Mouse (Mus musculus) thymus, adult 2 months (tissue): ENCODE data around the gene Gabrb1. TPM values are rescaled to one million over a fixed set of nuclear protein-coding genes. Genes with fewer than 3 reads are reported as not detected.

Experiments used
- DNase-seq: peaks from one replicate; pipeline ENCODE4 v3.0.0; 2021
- H3K27ac ChIP-seq: fragments of 200-500 bp; 2 replicates; pipeline ENCODE4 v1.5.1; 2012; ENCODE audit warnings: low read length, control low read depth; ENCODE audit not compliant: control insufficient read depth, insufficient read depth
- H3K27me3 ChIP-seq: fragments of 200-500 bp; 2 replicates; pipeline ENCODE4 v1.6.1; 2012; ENCODE audit warnings: mild to moderate bottlenecking, low read length, moderate library complexity, mixed read lengths; ENCODE audit not compliant: control insufficient read depth, insufficient read depth
- H3K36me3 ChIP-seq: fragments of 200-500 bp; 2 replicates; pipeline ENCODE4 v1.6.1; 2012; ENCODE audit warnings: mild to moderate bottlenecking, low read length, moderate library complexity; ENCODE audit not compliant: control insufficient read depth, insufficient read depth
- H3K4me1 ChIP-seq: fragments of 200-500 bp; replicated peaks from 2 replicates; pipeline ENCODE4 v1.6.1; 2012; ENCODE audit warnings: low read length; ENCODE audit not compliant: control insufficient read depth, insufficient read depth
- H3K4me3 ChIP-seq: fragments of 200-500 bp; 2 replicates; pipeline ENCODE4 v1.5.1; 2012; ENCODE audit warnings: mild to moderate bottlenecking, low read length, control low read depth, moderate library complexity; ENCODE audit not compliant: control insufficient read depth, insufficient read depth
- CTCF ChIP-seq: fragments of 200-500 bp; IDR thresholded peaks from 2 replicates; pipeline ENCODE4 v1.5.1; 2012; ENCODE audit warnings: mild to moderate bottlenecking, control low read depth, low read length, moderate library complexity, borderline replicate concordance; ENCODE audit not compliant: control insufficient read depth, poor library complexity, insufficient read depth; ENCODE audit errors: extremely low read depth
- POLR2A ChIP-seq: fragments of 200-500 bp; IDR thresholded peaks from 2 replicates; pipeline ENCODE4 v1.6.1; 2012; ENCODE audit warnings: mild to moderate bottlenecking, low read length, control low read depth, moderate library complexity; ENCODE audit not compliant: control insufficient read depth, poor library complexity, insufficient read depth; ENCODE audit errors: extremely low read depth
- WGBS: fragments of 180-500 bp; shearing (Covaris S2); methylation state at CpG from one replicate; pipeline ENCODE4 v1.1.7; 2018; 5-methylcytosine and 5-hydroxymethylcytosine counted together
- polyA plus RNA-seq: library from polyadenylated mRNA; depleted of rRNA; stranded (reverse); fragments of >200 nt; gene quantifications from 2 replicates; pipeline ENCODE4 v1.2.3, GENCODE M21; 2012

Gabrb1 gene
- polyA plus RNA-seq, 1 experiment = not detected

DNA sequence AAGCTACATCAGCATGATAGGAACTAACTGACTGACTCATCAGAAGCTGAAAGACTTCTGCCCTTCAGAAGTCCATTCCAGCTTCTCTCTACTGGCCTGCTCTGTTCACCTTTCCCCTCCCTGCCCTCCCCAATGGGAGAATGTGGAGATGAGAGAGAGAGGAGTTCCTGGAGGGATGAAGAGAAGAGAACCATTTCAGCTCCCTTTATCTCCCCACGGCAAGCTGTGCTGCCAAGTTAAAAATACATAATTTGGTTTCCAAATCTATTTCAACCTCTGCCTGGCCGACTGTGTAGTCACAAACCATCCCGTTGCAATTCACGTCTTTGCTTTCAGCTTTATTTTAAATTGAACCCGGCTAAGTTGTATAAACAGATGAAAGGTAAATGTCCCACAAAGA, 3.9 kb upstream of the Gabrb1 start:
- Histone ChIP-seq H3K4me3 (no peak overlapping the region), H3K27me3 (peaks cover 3% of the 10 kb centered on the region; the same call in 1 of the 2 replicates), H3K4me1 (no peaks in the 10 kb centered on the region), H3K36me3 (no peaks in the 10 kb centered on the region), H3K27ac (no peak overlapping the region)
- no peak for DNase-seq
- WGBS = 90% methylated on average over 5 of the region's 5 CpGs
- TF ChIP-seq POLR2A (no peak), CTCF (no peak)

DNA sequence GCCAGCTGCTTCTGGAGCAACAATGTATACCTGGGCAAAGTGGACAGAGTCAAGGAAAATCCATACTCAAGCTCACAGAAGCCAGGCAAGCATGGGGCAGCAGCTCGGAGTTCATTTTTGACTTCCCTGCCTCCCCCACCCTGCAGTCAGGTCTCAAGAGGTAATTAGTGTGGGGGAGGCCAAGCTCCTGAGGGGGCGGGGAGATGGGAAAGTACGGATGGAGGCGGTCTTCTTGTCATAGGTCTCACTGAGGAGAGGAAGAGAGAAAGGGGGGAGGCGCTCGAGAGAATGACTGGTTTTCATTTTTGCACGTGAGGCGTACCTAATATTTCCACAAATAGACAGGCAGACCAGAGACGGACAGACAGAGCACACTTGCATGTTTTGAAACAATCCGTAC, 1.1 kb upstream of the Gabrb1 start:
- 12% methylated on average over 10 of the region's 10 CpGs for WGBS
- no peak overlapping the region for H3K4me3 ChIP-seq
- no peak for DNase-seq
- H3K27me3 ChIP-seq = peaks cover 3% of the 10 kb centered on the region; the same call in 1 of the 2 replicates
- TF ChIP-seq POLR2A (no peak), CTCF (no peak)
- no peaks in the 10 kb centered on the region for H3K36me3 ChIP-seq
- no peak overlapping the region for H3K27ac ChIP-seq
- no peaks in the 10 kb centered on the region for H3K4me1 ChIP-seq

DNA sequence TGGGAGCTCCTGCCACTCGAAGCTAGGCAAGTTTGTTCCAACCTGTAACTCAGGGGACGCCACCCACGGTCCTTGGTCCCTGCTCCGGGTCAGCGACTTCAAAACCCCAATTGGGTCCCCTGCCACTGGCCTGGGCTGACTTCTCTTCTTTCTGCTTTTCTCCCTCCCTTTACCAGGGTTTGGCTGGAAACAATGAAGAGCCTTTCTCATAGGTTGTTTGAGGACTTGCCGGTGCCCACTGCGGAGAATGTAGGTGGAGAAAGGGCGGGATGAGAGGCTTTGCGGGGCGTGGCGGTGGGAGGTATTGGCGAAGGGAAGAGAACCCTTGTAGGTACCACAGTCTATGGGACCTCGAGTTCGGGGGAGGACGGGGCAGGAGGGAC, 193 bp downstream of the Gabrb1 start, which contains the start of gene Gabra4:
Gabra4 (minus strand) TSS at position 194 of the 383 bp plus-strand sequence.
- WGBS = 3% methylated on average over 15 of the region's 15 CpGs
- Histone ChIP-seq H3K36me3 (no peaks in the 10 kb centered on the region), H3K27me3 (peaks cover 3% of the 10 kb centered on the region; the same call in 1 of the 2 replicates), H3K4me3 (no peak within 1 kb of the TSS), H3K27ac (no peak within 1 kb of the TSS), H3K4me1 (no peaks in the 10 kb centered on the region)
- TF ChIP-seq POLR2A = no peak
- TF ChIP-seq CTCF = no peak
- no peak for DNase-seq

DNA sequence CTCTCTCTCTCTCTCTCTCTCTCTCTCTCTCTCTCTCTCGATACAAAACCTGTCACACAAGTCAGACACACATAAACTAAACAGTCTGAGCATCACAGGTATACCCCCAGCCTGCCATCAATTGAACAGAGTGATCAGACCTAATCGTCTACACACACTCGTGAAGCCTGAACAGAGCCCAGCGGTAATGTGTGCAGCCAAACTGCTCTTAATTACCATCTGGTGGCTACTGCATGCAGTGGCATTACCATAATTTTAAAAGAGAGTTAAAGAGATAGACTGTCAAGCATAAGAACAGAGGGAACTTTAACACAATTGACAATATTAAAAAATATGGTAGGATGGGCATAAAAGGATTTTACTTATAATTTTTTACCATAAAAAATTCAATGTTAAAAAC, 7.7 kb downstream of the Gabrb1 start:
- DNase-seq = no peak
- WGBS = 63% methylated on average over 4 of the region's 4 CpGs
- Histone ChIP-seq H3K27ac (no peak overlapping the region), H3K4me3 (no peak overlapping the region), H3K27me3 (no peaks in the 10 kb centered on the region), H3K4me1 (no peaks in the 10 kb centered on the region), H3K36me3 (no peaks in the 10 kb centered on the region)
- no peak for TF ChIP-seq POLR2A
- no peak for TF ChIP-seq CTCF

DNA sequence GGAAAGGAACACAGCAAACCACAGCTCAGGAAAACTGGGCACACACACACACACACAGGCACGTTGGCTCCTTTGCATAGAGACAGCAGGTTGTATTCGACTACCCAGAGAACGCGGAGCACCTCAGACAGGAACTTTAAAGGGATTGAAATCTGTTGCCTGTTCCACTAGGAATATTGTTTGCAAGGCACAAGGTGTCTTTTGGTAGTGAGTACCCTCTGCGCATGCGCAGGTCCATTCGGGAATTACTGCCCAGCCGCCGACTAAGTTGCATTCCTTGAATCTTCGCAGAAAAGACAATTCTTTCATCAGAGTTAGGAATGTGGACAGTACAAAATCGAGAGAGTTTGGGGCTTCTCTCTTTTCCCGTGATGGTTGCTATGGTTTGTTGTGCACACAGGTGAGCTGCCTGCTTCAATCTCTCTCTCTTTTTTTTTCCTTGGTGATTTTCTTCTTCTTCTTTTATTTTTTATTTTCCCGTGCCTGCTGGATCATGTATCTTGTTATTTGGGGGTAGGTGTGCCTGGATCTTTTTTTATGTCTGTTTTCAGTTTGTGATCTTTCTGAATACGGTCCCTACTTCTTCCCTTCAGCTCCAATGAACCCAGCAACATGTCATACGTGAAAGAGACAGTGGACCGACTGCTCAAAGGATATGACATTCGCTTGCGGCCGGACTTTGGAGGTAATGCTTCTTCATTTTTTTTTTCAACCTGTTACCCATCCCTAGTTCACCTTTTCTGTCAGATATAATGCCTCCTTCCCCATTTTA, 42.0 kb downstream of the Gabrb1 start:
- TF ChIP-seq CTCF (no peak), POLR2A (no peak)
- H3K27me3 ChIP-seq = no peaks in the 10 kb centered on the region; the same call in 1 of the 2 replicates
- H3K36me3 ChIP-seq = no peaks in the 10 kb centered on the region
- H3K4me3 ChIP-seq = no peak overlapping the region
- 4% methylated on average over 19 of the region's 19 CpGs for WGBS
- no peaks in the 10 kb centered on the region for H3K4me1 ChIP-seq
- H3K27ac ChIP-seq = no peak overlapping the region
- DNase-seq = no peak

DNA sequence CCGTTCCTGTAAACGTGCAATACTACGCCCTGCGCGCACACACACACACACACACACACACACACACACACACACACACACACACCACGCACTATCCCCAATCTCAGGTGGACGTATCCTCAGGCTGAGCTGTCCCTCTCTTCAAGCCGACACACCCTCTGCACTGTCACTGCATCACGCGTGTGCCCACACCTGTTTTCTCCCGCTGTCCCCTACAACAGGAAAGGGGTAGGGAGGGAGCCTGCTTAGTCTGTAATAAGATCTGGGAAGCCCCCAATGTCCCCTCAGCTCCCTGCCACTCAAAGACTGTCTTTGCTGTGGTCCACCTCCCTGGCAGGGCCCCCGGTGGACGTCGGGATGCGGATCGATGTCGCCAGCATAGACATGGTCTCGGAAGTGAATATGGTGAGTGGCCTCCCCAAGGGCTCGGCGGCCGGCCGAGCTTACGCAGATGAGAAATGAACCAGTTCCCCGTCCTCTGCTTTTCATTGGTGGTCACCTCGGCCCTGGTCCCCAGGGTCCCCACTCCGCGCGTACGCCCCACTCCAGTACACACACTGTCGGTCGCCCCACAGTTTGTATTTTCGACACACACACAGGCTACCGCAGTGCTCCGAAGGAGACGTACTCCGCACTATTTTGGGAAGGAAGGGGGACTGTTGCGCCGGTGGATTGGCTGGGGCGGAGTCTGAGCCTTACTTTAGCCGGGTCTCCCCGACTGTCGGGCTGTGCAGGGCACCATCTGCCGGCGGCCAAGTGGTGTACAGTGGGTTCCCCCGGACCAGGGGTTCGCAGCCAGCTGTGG, 42.8 kb downstream of the Gabrb1 start:
- TF ChIP-seq CTCF (no peak), POLR2A (no peak)
- DNase-seq = no peak
- Histone ChIP-seq H3K27ac (no peak overlapping the region), H3K4me1 (no peaks in the 10 kb centered on the region), H3K36me3 (no peaks in the 10 kb centered on the region), H3K27me3 (no peaks in the 10 kb centered on the region; the same call in 1 of the 2 replicates), H3K4me3 (no peak overlapping the region)
- 4% methylated on average over 46 of the region's 46 CpGs for WGBS
